Comparison of ENCODE assay signal across 30 mouse cellular contexts in the genomic region with DNA sequence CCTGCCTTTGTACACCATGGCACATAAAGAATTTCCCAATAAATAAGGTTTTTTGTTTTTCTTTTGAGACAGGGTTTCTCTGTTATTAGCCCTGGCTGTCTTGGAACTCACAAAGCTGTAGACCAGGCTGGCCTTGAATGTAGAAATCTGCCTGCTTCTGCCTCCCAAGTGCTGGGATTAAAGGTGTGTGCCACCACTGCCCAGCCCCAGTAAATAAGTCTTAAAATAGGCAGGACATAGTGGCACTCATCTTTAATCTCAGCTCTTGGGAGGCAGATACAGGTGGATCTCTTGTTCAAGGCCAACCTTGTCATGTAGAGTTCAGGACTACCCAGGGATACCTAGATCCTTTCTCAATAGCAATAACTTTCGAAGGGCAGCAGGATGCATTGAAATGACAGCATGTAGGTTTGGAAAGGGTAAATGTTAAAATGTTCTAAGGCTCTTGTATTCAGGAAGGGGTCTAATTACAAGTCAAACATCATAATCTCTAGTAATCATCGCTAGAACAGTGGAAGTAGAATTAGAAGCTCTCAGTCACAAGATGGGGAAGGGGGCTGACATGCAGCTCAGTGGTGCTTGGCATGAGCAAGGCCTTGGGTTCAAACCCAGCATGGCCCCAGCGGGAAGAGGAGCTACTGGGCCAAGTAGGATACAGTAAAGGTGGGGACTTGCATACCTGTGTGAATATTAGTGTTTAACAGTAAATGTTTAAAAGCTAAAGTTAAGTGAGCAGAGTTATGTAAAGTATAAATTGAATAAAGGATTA. TPM values are rescaled to one million over a fixed set of nuclear protein-coding genes. Genes with fewer than 3 reads are reported as not detected.
A peak's percentile ranks its signal among the peaks of the same experiment; 100 is the strongest.
DNase-seq lines count a peak whose midpoint lies in the region; ATAC-seq and TF ChIP-seq lines count a peak whose summit lies in the region.
"Had no signal": no experiment of that assay in that cellular context is flagged by ENCODE, and none has a peak within 500 bp of the region (broad histone marks: within the 10 kb centered on the region; RNA-seq: fewer than 3 reads in every experiment).

No protein-coding gene starts in this region.

- DNase-seq in embryonic facial prominence, embryonic 10.5 days (ENCODE audit: low spot score): no peak
- DNase-seq in liver, embryonic 13.5 days: no peak
- no peak for DNase-seq in liver
- DNase-seq in left cerebral cortex, adult 9 months (ENCODE audit: low spot score in 2 of 2): no peak
- DNase-seq in B cell, adult 2 months: no peak
- DNase-seq: adrenal gland, adult 2 months; adrenal gland, postnatal 14 days; cerebellum, adult 11 months; cerebellum, adult 2 months; cerebellum, adult 9-11 months; cerebellum, postnatal 25 days; gastrocnemius, postnatal 25 days; heart, adult 2 months; heart, postnatal 14 days had no signal

- 0 out of 2 replicates have a peak overlapping the region, but pooled peaks have one; percentile 14 for H3K27ac ChIP-seq in embryonic facial prominence, embryonic 15.5 days (replicated peaks)
- no peak overlapping the region for H3K27ac ChIP-seq in embryonic facial prominence, embryonic 10.5 days (replicated peaks)
- H3K27ac ChIP-seq in liver, embryonic 13.5 days: peak overlapping the region; percentile 9; the same call in 1 of the 2 replicates
- 0 out of 2 replicates have a peak overlapping the region, but pooled peaks have one; percentile 36 for H3K27ac ChIP-seq in ES-Bruce4 (ENCODE audit: insufficient read depth, low read length)
- H3K27ac ChIP-seq: embryonic facial prominence, embryonic 13.5 days; forebrain, embryonic 10.5 days; gastrocnemius, adult 2 months; heart, adult 2 months; heart, embryonic 10.5 days; heart, embryonic 13.5 days; hindbrain, embryonic 12.5 days; hindbrain, embryonic 15.5 days had no signal

- ATAC-seq in embryonic facial prominence, embryonic 15.5 days (ENCODE audit: insufficient number of reproducible peaks, low FRiP score, low TSS enrichment, low read depth): no peak
- ATAC-seq in liver, embryonic 13.5 days (ENCODE audit: low read depth): no peak
- ATAC-seq: CD4-positive, CD25-positive, alpha-beta regulatory T cell, adult 4 months; forebrain, embryonic 13.5 days; forebrain, embryonic 16.5 days had no signal

- H3K4me3 ChIP-seq in embryonic facial prominence, embryonic 15.5 days (replicated peaks): no peak overlapping the region
- H3K4me3 ChIP-seq in embryonic facial prominence, embryonic 10.5 days: no peak overlapping the region
- H3K4me3 ChIP-seq in liver, embryonic 13.5 days (replicated peaks): no peak overlapping the region
- H3K4me3 ChIP-seq in ES-Bruce4 (ENCODE audit: low read depth, low read length): no peak overlapping the region
- H3K4me3 ChIP-seq: embryonic facial prominence, embryonic 13.5 days; forebrain, embryonic 10.5 days; forebrain, embryonic 13.5 days; gastrocnemius, adult 2 months; heart, adult 2 months; heart, embryonic 10.5 days; heart, embryonic 13.5 days; hindbrain, embryonic 12.5 days; hindbrain, embryonic 15.5 days had no signal

- peaks cover 29% of the 10 kb centered on the region for H3K36me3 ChIP-seq in embryonic facial prominence, embryonic 15.5 days
- H3K36me3 ChIP-seq in embryonic facial prominence, embryonic 10.5 days (replicated peaks): peaks cover 56% of the 10 kb centered on the region
- peaks cover 41% of the 10 kb centered on the region for H3K36me3 ChIP-seq in liver, embryonic 13.5 days
- H3K36me3 ChIP-seq in ES-Bruce4 (ENCODE audit: control insufficient read depth, insufficient read depth, low read length, poor library complexity, severe bottlenecking): peaks cover 50% of the 10 kb centered on the region

- no peak for TF ChIP-seq EP300 in ES-Bruce4 (IDR thresholded peaks at IDR 0.05; ENCODE audit: insufficient read depth, low read depth, low read length)

- no peak overlapping the region for H3K4me2 ChIP-seq in embryonic facial prominence, embryonic 15.5 days (replicated peaks)
- H3K4me2 ChIP-seq in liver, embryonic 13.5 days: no peak overlapping the region
- H3K4me2 ChIP-seq: embryonic facial prominence, embryonic 13.5 days; forebrain, embryonic 13.5 days; heart, embryonic 13.5 days; hindbrain, embryonic 12.5 days; hindbrain, embryonic 15.5 days had no signal

- TF ChIP-seq POLR2A in ES-Bruce4 (IDR thresholded peaks at IDR 0.05; ENCODE audit: insufficient read depth, low read length): no peak

- H3K9ac ChIP-seq in embryonic facial prominence, embryonic 15.5 days: no peak overlapping the region
- H3K9ac ChIP-seq in liver, embryonic 13.5 days: no peak overlapping the region
- H3K9ac ChIP-seq in ES-Bruce4 (ENCODE audit: low read depth, poor library complexity, severe bottlenecking): no peak overlapping the region
- H3K9ac ChIP-seq: embryonic facial prominence, embryonic 13.5 days; forebrain, embryonic 13.5 days; heart, embryonic 13.5 days; hindbrain, embryonic 12.5 days; hindbrain, embryonic 15.5 days had no signal

- TF ChIP-seq CTCF in ES-Bruce4 (IDR thresholded peaks at IDR 0.05; ENCODE audit: low read depth, low read length): no peak

- WGBS in embryonic facial prominence, embryonic 15.5 days: 68% methylated on average over 3 of the region's 3 CpGs
- 73% methylated on average over 3 of the region's 3 CpGs for WGBS in embryonic facial prominence, embryonic 10.5 days
- WGBS in liver, embryonic 13.5 days (ENCODE audit: insufficient replicate concordance): 64% methylated on average over 3 of the region's 3 CpGs

- H3K27me3 ChIP-seq in embryonic facial prominence, embryonic 15.5 days: no peaks in the 10 kb centered on the region
- no peaks in the 10 kb centered on the region for H3K27me3 ChIP-seq in embryonic facial prominence, embryonic 10.5 days (replicated peaks; ENCODE audit: low read depth, poor library complexity, severe bottlenecking)
- no peaks in the 10 kb centered on the region for H3K27me3 ChIP-seq in liver, embryonic 13.5 days
- H3K27me3 ChIP-seq in ES-Bruce4 (ENCODE audit: control insufficient read depth, insufficient read depth, low read length, poor library complexity, severe bottlenecking): no peaks in the 10 kb centered on the region
- H3K27me3 ChIP-seq: embryonic facial prominence, embryonic 13.5 days; forebrain, embryonic 13.5 days; heart, embryonic 13.5 days; hindbrain, embryonic 12.5 days; hindbrain, embryonic 15.5 days had no signal

- peaks cover 17% of the 10 kb centered on the region for H3K4me1 ChIP-seq in embryonic facial prominence, embryonic 15.5 days
- peaks cover 19% of the 10 kb centered on the region for H3K4me1 ChIP-seq in embryonic facial prominence, embryonic 10.5 days
- H3K4me1 ChIP-seq in liver, embryonic 13.5 days (replicated peaks): peaks cover 35% of the 10 kb centered on the region
- H3K4me1 ChIP-seq in ES-Bruce4 (ENCODE audit: control insufficient read depth, insufficient read depth, low read length): peaks cover 2% of the 10 kb centered on the region

- H3K9me3 ChIP-seq in embryonic facial prominence, embryonic 15.5 days (replicated peaks): no peaks in the 10 kb centered on the region
- no peaks in the 10 kb centered on the region for H3K9me3 ChIP-seq in embryonic facial prominence, embryonic 10.5 days
- no peaks in the 10 kb centered on the region for H3K9me3 ChIP-seq in liver, embryonic 13.5 days (replicated peaks)
- H3K9me3 ChIP-seq in ES-Bruce4 (replicated peaks; ENCODE audit: control insufficient read depth, insufficient read depth, low read length, poor library complexity, severe bottlenecking): no peaks in the 10 kb centered on the region
- H3K9me3 ChIP-seq: embryonic facial prominence, embryonic 13.5 days; forebrain, embryonic 10.5 days; forebrain, embryonic 13.5 days; G1E; heart, embryonic 10.5 days; heart, embryonic 13.5 days; hindbrain, embryonic 12.5 days; hindbrain, embryonic 15.5 days had no signal

RNA-seq across cellular contexts. Expression of a gene that starts 4.7 kb away (rescaled TPM):
- polyA plus RNA-seq in embryonic facial prominence, embryonic 15.5 days (2015; fragmentation: Nextera tagmentation; extraction: Ambion mirVana): 1,883 and 1,967 TPM in 2 replicates
- 1,442 and 1,468 TPM in 2 replicates for polyA plus RNA-seq in embryonic facial prominence, embryonic 10.5 days (2016; fragmentation: Nextera tagmentation; extraction: Ambion mirVana)
- 1,285 and 1,320 TPM in 2 replicates for polyA plus RNA-seq in liver, embryonic 13.5 days (2015; fragmentation: Nextera tagmentation; extraction: Ambion mirVana)
- 1,055 and 1,149 TPM in 2 replicates for polyA plus RNA-seq in ES-Bruce4 (2011; ENCODE audit: insufficient read depth, insufficient read length, low read depth, missing spikeins)

RNA-seq across cellular contexts. Expression of a gene that starts 15.4 kb away (rescaled TPM):
- not detected in 2 replicates for polyA plus RNA-seq in embryonic facial prominence, embryonic 15.5 days (2015; fragmentation: Nextera tagmentation; extraction: Ambion mirVana)
- not detected in 2 replicates for polyA plus RNA-seq in embryonic facial prominence, embryonic 10.5 days (2016; fragmentation: Nextera tagmentation; extraction: Ambion mirVana)
- not detected in 2 replicates for polyA plus RNA-seq in liver, embryonic 13.5 days (2015; fragmentation: Nextera tagmentation; extraction: Ambion mirVana)
- polyA plus RNA-seq in ES-Bruce4 (2011; ENCODE audit: insufficient read depth, insufficient read length, low read depth, missing spikeins): not detected in 2 replicates
- polyA plus RNA-seq: adrenal gland, adult 2 months; C2C12; CD4-positive, CD25-positive, alpha-beta regulatory T cell, adult 4 months; cerebellum, adult 2 months; embryonic facial prominence, embryonic 13.5 days; forebrain, embryonic 10.5 days; forebrain, embryonic 13.5 days; forebrain, embryonic 16.5 days; G1E; heart, adult 2 months; heart, embryonic 10.5 days; heart, embryonic 13.5 days; heart, embryonic 16.5 days; hindbrain, embryonic 12.5 days; hindbrain, embryonic 15.5 days; intestine, embryonic 14.5 days had no signal
